Mouse (Mus musculus) kidney, postnatal 0 days (tissue): Measurements from ENCODE around the gene Reep3. TPM values are rescaled to one million over a fixed set of nuclear protein-coding genes. Genes with fewer than 3 reads are reported as not detected.

Experiments used
- ATAC-seq: fragments of 200-750 bp; cut with Nextera tagmentation; replicated peaks from 2 replicates; pipeline ENCODE4 v1.8.0; 2017; ENCODE audit warnings: low read depth, moderate number of reproducible peaks, moderate TSS enrichment, moderate library complexity; ENCODE audit not compliant: low FRiP score
- DNase-seq: peaks from one replicate; pipeline ENCODE4 v3.0.0-alpha.2; 2016; ENCODE audit warnings: low spot score
- H3K27ac ChIP-seq: fragments of 300-500 bp; sonication (generic); 2 replicates; pipeline ENCODE4 v1.5.1; 2014; ENCODE audit warnings: mild to moderate bottlenecking
- H3K27me3 ChIP-seq: fragments of 300-500 bp; sonication (generic); 2 replicates; pipeline ENCODE4 v1.6.1; 2014; ENCODE audit warnings: low read length, mixed read lengths; ENCODE audit not compliant: insufficient read depth
- H3K36me3 ChIP-seq: fragments of 300-500 bp; sonication (generic); 2 replicates; pipeline ENCODE4 v1.6.1; 2014; ENCODE audit warnings: low read length, mixed read lengths; ENCODE audit not compliant: insufficient read depth
- H3K4me1 ChIP-seq: fragments of 300-500 bp; sonication (generic); replicated peaks from 2 replicates; pipeline ENCODE4 v1.6.1; 2014; ENCODE audit warnings: antibody characterized with exemption, low read length, mixed read lengths; ENCODE audit not compliant: insufficient read depth
- H3K4me2 ChIP-seq: fragments of 300-500 bp; sonication (generic); 2 replicates; pipeline ENCODE4 v1.6.1; 2014; ENCODE audit warnings: mild to moderate bottlenecking, low read length, moderate library complexity, mixed read lengths
- H3K4me3 ChIP-seq: fragments of 300-500 bp; sonication (generic); replicated peaks from 2 replicates; pipeline ENCODE4 v1.5.1; 2014; ENCODE audit warnings: low read depth, low read length
- H3K9ac ChIP-seq: fragments of 300-500 bp; sonication (generic); 2 replicates; pipeline ENCODE4 v1.6.1; 2014; ENCODE audit warnings: low read depth, low read length
- H3K9me3 ChIP-seq: fragments of 300-500 bp; sonication (generic); replicated peaks from 2 replicates; pipeline ENCODE4 v1.6.1; 2016; ENCODE audit warnings: low read length, inconsistent platforms, mixed read lengths
- CTCF ChIP-seq: IDR thresholded peaks from 2 replicates; pipeline ENCODE4 v1.5.1; 2016; ENCODE audit warnings: antibody characterized with exemption, low read depth, mild to moderate bottlenecking, moderate library complexity
- WGBS: fragments of 180-500 bp; shearing (Covaris S2); extraction: QIAGEN DNeasy Blood & Tissue Kit; methylation state at CpG from one replicate; pipeline ENCODE4 v1.1.7; 2014; 5-methylcytosine and 5-hydroxymethylcytosine counted together
- polyA plus RNA-seq: library from polyadenylated mRNA; unstranded; fragments of >200 nt; fragmentation: Nextera tagmentation; extraction: Ambion mirVana; gene quantifications from 2 replicates; pipeline ENCODE4 v1.2.1, GENCODE M21; 2015

Gene Reep3
- polyA plus RNA-seq, 1 experiment from 2014 or later: 44.7 TPM

DNA sequence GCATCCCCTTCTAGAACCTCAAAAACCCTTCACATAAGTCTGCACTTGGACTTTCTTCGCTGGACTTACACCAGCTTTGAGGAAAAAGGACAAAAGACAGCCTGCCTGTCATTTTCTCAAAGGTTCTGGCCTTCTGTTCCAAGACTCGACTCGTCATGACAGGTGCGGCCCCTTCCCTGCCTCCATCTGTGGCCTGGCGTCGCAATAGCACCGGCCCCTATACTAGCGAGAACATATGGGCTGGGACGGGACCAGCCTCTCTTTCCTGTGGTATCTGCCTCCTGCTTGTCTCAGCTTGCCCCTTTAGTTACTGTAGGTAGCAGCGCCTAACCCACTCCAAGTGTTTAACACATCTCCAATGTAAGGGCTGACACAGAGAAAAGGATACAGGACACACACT, 11.6 kb downstream of the Reep3 start:
- Histone ChIP-seq H3K4me3 (no peak overlapping the region), H3K4me1 (no peaks in the 10 kb centered on the region), H3K27ac (no peak overlapping the region), H3K36me3 (no peaks in the 10 kb centered on the region), H3K9ac (no peak overlapping the region), H3K9me3 (no peaks in the 10 kb centered on the region), H3K27me3 (no peaks in the 10 kb centered on the region), H3K4me2 (no peak overlapping the region)
- DNase-seq (no peak), ATAC-seq (no peak)
- WGBS: 86% methylated on average over 10 of the region's 10 CpGs
- TF ChIP-seq CTCF: no peak

DNA sequence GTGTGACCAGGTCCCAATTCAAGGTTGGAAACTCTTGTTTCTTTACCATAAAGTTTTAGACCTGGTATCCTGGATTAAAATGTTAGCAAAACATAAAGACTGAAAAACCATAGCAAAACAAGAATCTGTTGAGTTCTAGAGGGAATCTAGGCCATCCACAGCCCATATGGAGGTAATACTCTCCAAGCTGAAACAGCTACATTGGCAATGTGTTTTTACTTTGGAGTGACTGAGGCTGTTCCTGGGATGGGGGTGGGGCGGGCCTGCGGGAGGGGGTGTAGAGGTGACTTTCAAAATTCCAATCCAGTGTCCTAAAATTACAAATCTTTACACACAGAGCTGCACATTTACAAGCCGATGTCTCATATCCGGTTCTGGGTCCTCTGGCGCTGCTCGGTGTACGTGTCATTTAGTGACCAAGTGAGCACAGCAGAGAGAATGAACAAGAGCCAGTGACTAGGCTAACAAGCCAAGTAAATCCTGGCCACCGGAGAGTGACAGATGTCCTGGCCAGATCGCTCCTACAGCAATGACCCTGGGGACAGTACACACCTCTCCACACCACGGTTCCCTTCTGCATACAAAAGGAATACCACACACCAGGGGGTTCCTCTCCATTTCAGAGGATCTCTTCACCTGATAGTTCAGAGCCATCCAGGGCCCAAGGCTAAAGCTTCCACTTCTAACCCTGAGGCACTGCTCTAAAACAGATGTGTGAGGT, 13.1 kb downstream of the Reep3 start:
- H3K27me3 ChIP-seq: no peaks in the 10 kb centered on the region
- ATAC-seq (no peak), DNase-seq (no peak)
- no peak overlapping the region for H3K4me2 ChIP-seq
- WGBS: 72% methylated on average over 10 of the region's 10 CpGs
- H3K27ac ChIP-seq: no peak overlapping the region
- no peak overlapping the region for H3K9ac ChIP-seq
- no peak for TF ChIP-seq CTCF
- H3K4me1 ChIP-seq: peaks cover 4% of the 10 kb centered on the region; the same call in 1 of the 2 replicates
- H3K36me3 ChIP-seq: no peaks in the 10 kb centered on the region
- H3K9me3 ChIP-seq: no peaks in the 10 kb centered on the region
- H3K4me3 ChIP-seq: no peak overlapping the region

- DNase-seq (no peak), ATAC-seq (no peak)
- peaks cover 4% of the 10 kb centered on the region; the same call in 1 of the 2 replicates for H3K4me1 ChIP-seq
- no peaks in the 10 kb centered on the region for H3K9me3 ChIP-seq
- no peak overlapping the region for H3K4me2 ChIP-seq
- no peak overlapping the region for H3K27ac ChIP-seq
- H3K36me3 ChIP-seq: no peaks in the 10 kb centered on the region
- TF ChIP-seq CTCF: no peak
- no peaks in the 10 kb centered on the region for H3K27me3 ChIP-seq
- no peak overlapping the region for H3K4me3 ChIP-seq
- WGBS: 91% methylated on average over 4 of the region's 4 CpGs
- no peak overlapping the region for H3K9ac ChIP-seq
Measured at GRCm38 (mm10) chr10:67082531-67082930, 14.2 kb downstream of the Reep3 start.

DNA sequence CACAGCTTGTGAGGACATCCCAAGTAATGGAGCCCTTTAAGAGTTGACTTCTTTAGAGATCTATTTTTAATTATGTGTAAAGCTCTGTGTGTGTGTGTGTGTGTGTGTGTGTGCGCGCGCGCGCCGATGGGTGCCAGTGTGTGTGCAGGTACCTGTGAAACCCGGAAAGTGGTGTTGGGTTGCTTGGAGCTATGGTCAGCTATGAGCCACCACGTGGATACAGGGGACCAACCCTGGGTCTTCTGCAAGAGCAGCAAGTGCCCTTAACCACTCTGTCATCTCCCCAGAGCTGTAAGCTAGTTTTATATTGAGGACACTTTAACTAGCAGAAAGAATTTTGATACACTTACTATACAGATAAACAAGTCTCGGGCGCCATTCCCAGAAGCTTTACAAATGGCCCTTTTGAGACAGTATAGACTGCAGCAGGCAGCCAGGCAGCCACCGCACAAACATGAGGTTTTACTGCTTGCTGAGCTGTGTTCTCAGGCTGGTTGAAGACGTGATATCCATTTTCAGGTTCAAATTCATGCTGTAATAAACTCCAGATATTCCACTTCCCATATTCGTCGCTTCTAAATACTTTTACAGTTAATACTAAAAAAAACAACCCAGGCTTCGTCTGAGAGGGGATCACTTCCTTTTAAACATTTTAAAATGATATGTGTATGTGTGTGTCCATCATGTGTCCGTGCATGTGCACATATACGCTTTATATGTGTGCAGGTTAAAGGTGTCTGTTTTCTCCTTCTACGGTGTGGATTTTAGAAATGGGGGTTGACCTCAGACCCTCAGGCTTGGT, 15.3 kb downstream of the Reep3 start:
- Histone ChIP-seq H3K9ac (no peak overlapping the region), H3K4me1 (peaks cover 9% of the 10 kb centered on the region), H3K9me3 (no peaks in the 10 kb centered on the region), H3K4me2 (no peak overlapping the region), H3K27ac (no peak overlapping the region), H3K27me3 (no peaks in the 10 kb centered on the region), H3K36me3 (no peaks in the 10 kb centered on the region), H3K4me3 (no peak overlapping the region)
- DNase-seq (no peak), ATAC-seq (no peak)
- TF ChIP-seq CTCF: no peak
- 70% methylated on average over 18 of the region's 18 CpGs for WGBS

DNA sequence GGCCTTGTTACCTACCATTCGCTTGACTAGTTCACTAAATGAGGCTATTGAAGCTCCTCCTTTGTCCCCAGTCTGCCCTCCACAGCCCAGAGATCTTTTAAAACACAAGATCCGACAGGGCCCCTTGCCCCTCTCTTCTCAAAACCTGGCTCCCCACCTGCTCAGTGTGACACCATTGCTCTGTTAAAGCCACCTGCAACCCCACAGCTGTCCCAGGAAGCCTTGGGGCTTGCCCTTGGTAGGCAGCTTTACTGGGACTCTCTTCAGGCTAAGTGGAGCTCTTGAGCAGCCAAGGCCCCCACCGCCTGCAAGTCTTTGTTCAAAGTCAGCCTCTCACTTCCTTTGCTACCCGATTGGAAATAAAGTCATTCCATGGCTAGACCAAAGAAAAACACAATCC, 17.7 kb downstream of the Reep3 start:
- H3K27ac ChIP-seq: no peak overlapping the region
- ATAC-seq: no peak

GRCm38 (mm10) chr10:67075931-67076878, 20.5 kb downstream of the Reep3 start:
- 49% methylated on average over 21 of the region's 21 CpGs for WGBS
- Histone ChIP-seq H3K36me3 (no peaks in the 10 kb centered on the region), H3K4me3 (no peak overlapping the region), H3K4me1 (peaks cover 9% of the 10 kb centered on the region), H3K4me2 (no peak overlapping the region), H3K9ac (no peak overlapping the region), H3K27ac (no peak overlapping the region), H3K9me3 (no peaks in the 10 kb centered on the region), H3K27me3 (no peaks in the 10 kb centered on the region)
- peak; percentile 54; the same call in 1 of the 2 replicates for ATAC-seq
- no peak for TF ChIP-seq CTCF
- DNase-seq: peak; percentile 45

More for the DNA sequence above, 17.7 kb downstream of the Reep3 start:
- TF ChIP-seq CTCF: no peak
- Histone ChIP-seq H3K4me2 (no peak overlapping the region), H3K36me3 (no peaks in the 10 kb centered on the region), H3K9ac (no peak overlapping the region), H3K27me3 (no peaks in the 10 kb centered on the region), H3K4me3 (no peak overlapping the region), H3K9me3 (no peaks in the 10 kb centered on the region), H3K4me1 (peaks cover 9% of the 10 kb centered on the region)
- DNase-seq: no peak
- WGBS: 49% methylated on average over 4 of the region's 4 CpGs
